Comparison of ENCODE assay signal across 18 mouse cellular contexts in the genomic region with DNA sequence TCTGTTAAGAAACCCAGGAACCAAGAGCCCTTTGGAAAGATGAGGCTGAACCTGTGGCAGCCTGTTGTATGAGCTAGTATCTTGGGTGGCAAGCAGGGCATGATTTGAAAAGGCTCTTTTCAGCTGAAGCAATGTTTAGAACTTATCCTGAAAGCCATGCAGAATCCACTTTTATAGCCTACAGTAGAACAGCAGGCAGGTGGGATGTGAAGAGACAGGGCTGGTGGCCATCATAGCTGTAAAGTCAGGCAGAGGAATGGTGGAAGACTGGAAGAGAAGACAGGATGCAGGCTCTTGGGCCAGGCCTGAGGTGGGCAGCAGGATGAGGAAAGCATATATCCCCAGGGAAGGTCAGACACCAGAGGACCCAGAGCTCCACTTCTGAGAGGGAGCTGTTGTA.
DNase-seq lines count a peak whose midpoint lies in the region; TF ChIP-seq lines count a peak whose summit lies in the region.
"Had no signal": no experiment of that assay in that cellular context is flagged by ENCODE, and none has a peak within 500 bp of the region (broad histone marks: within the 10 kb centered on the region; RNA-seq: fewer than 3 reads in every experiment).

No protein-coding gene starts in this region.

- H3K27ac ChIP-seq in layer of hippocampus, adult 2 months = peak overlapping the region; percentile 36; the same call in 1 of the 2 replicates
- H3K27ac ChIP-seq: forebrain, embryonic 12.5 days; forebrain, embryonic 15.5 days; gastrocnemius, adult 2 months; hindbrain, embryonic 10.5 days; hindbrain, embryonic 13.5 days had no signal

- DNase-seq in layer of hippocampus, adult 2 months (ENCODE audit: low spot score in 2 of 2) = no peak
- no peak for DNase-seq in layer of hippocampus, postnatal 14 days (ENCODE audit: low spot score in 2 of 2)
- DNase-seq in left cerebral cortex, postnatal 36 days (ENCODE audit: low spot score in 2 of 2) = peak; percentile 23 to 35
- no peak for DNase-seq in left cerebral cortex, postnatal 4 days
- peak; percentile 30 for DNase-seq in right cerebral cortex, postnatal 25 days
- DNase-seq in right cerebral cortex, postnatal 14 days = no peak
- no peak for DNase-seq in heart, postnatal 4 days
- DNase-seq: adrenal gland, adult 8-10 months; adrenal gland, postnatal 25 days; cerebellum, adult 18-20 months; cerebellum, adult 9-10 months; cerebellum, postnatal 14 days; gastrocnemius, adult 2 months; gastrocnemius, postnatal 14 days had no signal

- intact Hi-C loops in left cerebral cortex, postnatal 36 days (cut with DNase I) = no loop called here
- intact Hi-C loops in left cerebral cortex, postnatal 4 days (cut with DNase I) = no loop called here

- no peak overlapping the region for H3K4me3 ChIP-seq in layer of hippocampus, adult 2 months
- H3K4me3 ChIP-seq: forebrain, embryonic 12.5 days; forebrain, embryonic 15.5 days; gastrocnemius, adult 2 months; hindbrain, embryonic 10.5 days; hindbrain, embryonic 13.5 days had no signal

- no peak for TF ChIP-seq CTCF in layer of hippocampus, adult 2 months (conservative IDR thresholded peaks at IDR 0.05)

Comparison
In these comparisons a context has a peak if more than half of its experiments do, and no peak if none do; other contexts are left out.
1. DNase-seq: peak in left cerebral cortex, postnatal 36 days (2 of 2) and right cerebral cortex, postnatal 25 days (single experiment); none in layer of hippocampus, adult 2 months (0 of 2), layer of hippocampus, postnatal 14 days (0 of 2), left cerebral cortex, postnatal 4 days (single experiment), right cerebral cortex, postnatal 14 days (single experiment) and heart, postnatal 4 days (single experiment).